Mouse (Mus musculus): Measurements from ENCODE around the gene Mgat4c. TPM values are rescaled to one million over a fixed set of nuclear protein-coding genes. Genes with fewer than 3 reads are reported as not detected.

Mgat4c gene
- polyA plus RNA-seq (2016; fragmentation: Nextera tagmentation; extraction: Ambion mirVana) = 5.9 and 6.8 TPM in 2 replicates

- H3K9ac ChIP-seq (replicated peaks) = no peak within 1 kb of the TSS
- WGBS = 68% methylated on average over 6 of the region's 6 CpGs
- ATAC-seq (ENCODE audit: low FRiP score, low read depth) = peak; percentile 47; the same call in 1 of the 2 replicates
- H3K4me3 ChIP-seq = no peak within 1 kb of the TSS
- no peaks in the 10 kb centered on the region for H3K4me1 ChIP-seq
- H3K27me3 ChIP-seq = no peaks in the 10 kb centered on the region
- H3K27ac ChIP-seq (replicated peaks) = peak within 1 kb of the TSS; percentile 46
- H3K36me3 ChIP-seq = no peaks in the 10 kb centered on the region
- no peak within 1 kb of the TSS; the same call in 1 of the 2 replicates for H3K4me2 ChIP-seq (replicated peaks)
- H3K9me3 ChIP-seq = no peaks in the 10 kb centered on the region
Measured at GRCm38 (mm10) chr10:101681437-101681912, at the start of gene Mgat4c. Gene Mgat4c (plus strand): TSS chr10:101681487.

DNA sequence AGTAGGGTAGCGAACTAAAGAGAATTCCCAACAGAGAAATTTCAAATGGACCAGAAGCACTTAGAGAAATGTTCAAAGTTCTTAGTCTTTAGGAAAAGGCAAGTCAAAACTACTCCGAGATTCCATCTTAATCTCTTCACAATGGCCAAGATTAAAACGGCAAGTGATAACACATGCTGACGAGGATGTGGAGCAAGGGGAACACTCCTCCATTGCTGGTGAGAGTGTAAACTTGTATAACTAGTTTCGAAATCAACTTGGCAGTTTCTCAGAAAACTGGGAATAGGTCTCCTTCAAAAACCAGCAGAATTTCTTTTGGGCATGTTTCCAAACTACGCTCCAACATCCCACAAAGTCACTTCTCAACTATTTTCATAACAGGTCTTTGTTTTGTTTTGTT is 46.0 kb upstream of the Mgat4c start:
- no peak for ATAC-seq (ENCODE audit: low FRiP score, low read depth)
- 85% methylated on average over 6 of the region's 6 CpGs for WGBS
- Histone ChIP-seq H3K27ac (replicated peaks) (no peak overlapping the region), H3K4me3 (no peak overlapping the region), H3K9me3 (no peaks in the 10 kb centered on the region), H3K27me3 (no peaks in the 10 kb centered on the region), H3K9ac (replicated peaks) (no peak overlapping the region), H3K36me3 (no peaks in the 10 kb centered on the region), H3K4me2 (replicated peaks) (no peak overlapping the region), H3K4me1 (no peaks in the 10 kb centered on the region)

DNA sequence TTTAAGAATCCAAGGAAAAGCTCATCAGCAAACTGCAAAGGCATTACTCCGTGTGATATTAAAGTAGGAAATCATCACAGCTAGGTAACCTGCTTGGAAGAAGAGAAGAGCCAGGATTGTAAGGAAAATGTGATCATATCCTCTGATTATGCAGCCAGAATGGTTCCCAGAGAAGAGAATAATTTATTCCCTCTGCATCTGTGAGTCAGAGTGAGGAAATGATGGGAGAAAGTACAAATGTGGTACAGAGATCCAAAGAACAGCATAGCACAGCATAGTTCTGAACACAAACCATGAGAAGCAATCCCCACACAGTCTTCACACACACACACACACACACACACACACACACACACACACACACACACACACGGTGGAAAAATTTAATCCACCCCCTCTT is 40.2 kb upstream of the Mgat4c start:
- H3K27ac ChIP-seq (replicated peaks) = no peak overlapping the region
- H3K4me2 ChIP-seq (replicated peaks) = no peak overlapping the region
- no peaks in the 10 kb centered on the region for H3K27me3 ChIP-seq
- ATAC-seq (ENCODE audit: low FRiP score, low read depth) = no peak
- 87% methylated on average over 2 of the region's 2 CpGs for WGBS
- no peak overlapping the region for H3K9ac ChIP-seq (replicated peaks)
- no peaks in the 10 kb centered on the region for H3K36me3 ChIP-seq
- H3K9me3 ChIP-seq = no peaks in the 10 kb centered on the region
- no peak overlapping the region for H3K4me3 ChIP-seq
- no peaks in the 10 kb centered on the region for H3K4me1 ChIP-seq

- no peak overlapping the region; the same call in 1 of the 2 replicates for H3K4me2 ChIP-seq (replicated peaks)
- no peak overlapping the region for H3K9ac ChIP-seq (replicated peaks)
- H3K36me3 ChIP-seq = no peaks in the 10 kb centered on the region
- H3K4me3 ChIP-seq = no peak overlapping the region
- ATAC-seq (ENCODE audit: low FRiP score, low read depth) = no peak
- no peaks in the 10 kb centered on the region for H3K27me3 ChIP-seq
- WGBS = 69% methylated on average over 5 of the region's 5 CpGs
- H3K27ac ChIP-seq (replicated peaks) = peak overlapping the region; percentile 46
- H3K9me3 ChIP-seq = no peaks in the 10 kb centered on the region
- H3K4me1 ChIP-seq = no peaks in the 10 kb centered on the region
Measured at GRCm38 (mm10) chr10:101681914-101682313, 627 bp downstream of the Mgat4c start.

GRCm38 (mm10) chr10:101761828-101762227 is 80.5 kb downstream of the Mgat4c start:
- ATAC-seq (ENCODE audit: low FRiP score, low read depth) = no peak
- WGBS = 86% methylated on average over 3 of the region's 3 CpGs
- no peak overlapping the region for H3K27ac ChIP-seq (replicated peaks)
- H3K9me3 ChIP-seq = no peaks in the 10 kb centered on the region
- no peaks in the 10 kb centered on the region for H3K36me3 ChIP-seq
- no peaks in the 10 kb centered on the region for H3K27me3 ChIP-seq
- no peak overlapping the region for H3K9ac ChIP-seq (replicated peaks)
- no peaks in the 10 kb centered on the region for H3K4me1 ChIP-seq
- H3K4me2 ChIP-seq (replicated peaks) = no peak overlapping the region
- H3K4me3 ChIP-seq = no peak overlapping the region

DNA sequence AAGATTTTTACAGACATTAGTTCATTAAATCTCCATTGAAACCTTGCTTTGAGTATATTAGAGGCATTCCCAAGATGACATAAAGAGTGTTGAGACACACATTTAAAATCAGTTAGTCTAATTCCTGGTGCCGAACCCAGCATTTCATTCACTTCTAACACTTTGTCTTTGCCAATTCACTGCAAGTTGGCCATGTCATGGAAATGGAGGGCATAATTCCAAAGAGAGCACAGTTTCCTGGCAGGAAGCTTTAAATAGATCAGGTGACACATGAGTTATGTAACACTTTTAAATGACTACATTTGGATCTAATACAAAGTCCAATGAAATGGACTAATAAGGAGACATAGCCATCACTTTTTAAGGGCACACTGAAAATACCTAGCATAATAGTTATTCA is 89.4 kb downstream of the Mgat4c start:
- H3K27me3 ChIP-seq = no peaks in the 10 kb centered on the region
- no peak overlapping the region for H3K9ac ChIP-seq (replicated peaks)
- no peak overlapping the region for H3K27ac ChIP-seq (replicated peaks)
- no peaks in the 10 kb centered on the region for H3K9me3 ChIP-seq
- no peak for ATAC-seq (ENCODE audit: low FRiP score, low read depth)
- no peaks in the 10 kb centered on the region for H3K36me3 ChIP-seq
- H3K4me3 ChIP-seq = no peak overlapping the region
- no peaks in the 10 kb centered on the region for H3K4me1 ChIP-seq
- no peak overlapping the region for H3K4me2 ChIP-seq (replicated peaks)
- 85% methylated on average over 1 of the region's 1 CpGs for WGBS

DNA sequence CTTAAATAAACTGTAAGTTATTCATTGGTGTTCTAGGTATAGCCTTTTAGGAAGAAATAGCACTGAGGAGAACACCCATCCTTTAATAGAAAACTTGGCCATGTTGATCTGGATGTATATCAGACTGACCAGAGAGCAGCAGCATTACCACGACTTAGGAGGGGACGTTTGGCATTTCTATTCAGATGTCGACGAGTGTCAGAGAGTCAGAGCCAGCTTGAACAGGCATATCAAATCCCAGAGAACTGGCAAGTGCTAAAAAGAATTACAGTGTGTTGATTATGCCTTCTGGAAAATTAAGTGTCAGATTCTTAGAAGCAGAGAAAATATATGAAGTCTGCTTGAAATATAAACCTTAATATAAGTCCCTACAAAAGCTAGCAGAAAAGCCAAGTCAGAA is 89.9 kb downstream of the Mgat4c start:
- Histone ChIP-seq H3K4me3 (no peak overlapping the region), H3K27ac (replicated peaks) (no peak overlapping the region), H3K9me3 (no peaks in the 10 kb centered on the region), H3K9ac (replicated peaks) (no peak overlapping the region), H3K27me3 (no peaks in the 10 kb centered on the region), H3K36me3 (no peaks in the 10 kb centered on the region), H3K4me2 (replicated peaks) (no peak overlapping the region), H3K4me1 (no peaks in the 10 kb centered on the region)
- ATAC-seq (ENCODE audit: low FRiP score, low read depth) = no peak
- WGBS = 79% methylated on average over 4 of the region's 4 CpGs

DNA sequence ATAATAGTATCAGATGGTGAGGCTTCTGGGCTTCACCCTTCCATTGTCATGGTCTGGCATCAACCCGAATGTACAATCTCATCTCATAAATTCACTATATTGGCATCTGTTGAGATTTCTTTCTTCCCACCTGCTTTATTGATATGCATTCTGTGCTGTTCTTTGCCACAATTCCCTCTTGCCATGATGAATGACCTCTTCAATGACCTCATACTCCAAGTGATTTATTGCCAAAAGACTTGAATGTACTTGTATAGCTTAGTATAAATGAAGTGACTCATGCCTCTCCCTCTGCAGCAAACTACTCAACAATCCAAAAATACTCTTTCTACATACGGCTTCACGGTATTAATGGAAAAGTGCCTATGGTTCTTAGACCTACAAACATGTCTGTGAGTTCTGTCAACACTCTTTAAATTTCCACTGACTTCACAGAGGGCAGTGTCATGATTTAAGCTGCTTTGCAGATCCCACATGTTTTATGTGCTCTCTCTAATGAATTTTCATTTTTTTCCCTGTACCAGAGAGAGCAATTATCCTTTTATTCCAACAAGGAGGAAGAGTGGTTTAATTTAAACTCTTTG is 102.0 kb downstream of the Mgat4c start:
- no peaks in the 10 kb centered on the region for H3K4me1 ChIP-seq
- H3K9ac ChIP-seq (replicated peaks) = no peak overlapping the region
- H3K27me3 ChIP-seq = no peaks in the 10 kb centered on the region
- no peak overlapping the region for H3K4me2 ChIP-seq (replicated peaks)
- no peak for ATAC-seq (ENCODE audit: low FRiP score, low read depth)
- WGBS = 89% methylated on average over 3 of the region's 3 CpGs
- H3K4me3 ChIP-seq = no peak overlapping the region
- no peak overlapping the region for H3K27ac ChIP-seq (replicated peaks)
- H3K9me3 ChIP-seq = no peaks in the 10 kb centered on the region
- no peaks in the 10 kb centered on the region for H3K36me3 ChIP-seq

GRCm38 (mm10) chr10:101795507-101795906 is 114.2 kb downstream of the Mgat4c start:
- H3K4me2 ChIP-seq (replicated peaks) = no peak overlapping the region
- no peaks in the 10 kb centered on the region for H3K27me3 ChIP-seq
- H3K9ac ChIP-seq (replicated peaks) = no peak overlapping the region
- no peaks in the 10 kb centered on the region for H3K36me3 ChIP-seq
- 87% methylated on average over 1 of the region's 1 CpGs for WGBS
- ATAC-seq (ENCODE audit: low FRiP score, low read depth) = no peak
- no peak overlapping the region for H3K4me3 ChIP-seq
- no peaks in the 10 kb centered on the region for H3K9me3 ChIP-seq
- H3K4me1 ChIP-seq = no peaks in the 10 kb centered on the region
- no peak overlapping the region for H3K27ac ChIP-seq (replicated peaks)

DNA sequence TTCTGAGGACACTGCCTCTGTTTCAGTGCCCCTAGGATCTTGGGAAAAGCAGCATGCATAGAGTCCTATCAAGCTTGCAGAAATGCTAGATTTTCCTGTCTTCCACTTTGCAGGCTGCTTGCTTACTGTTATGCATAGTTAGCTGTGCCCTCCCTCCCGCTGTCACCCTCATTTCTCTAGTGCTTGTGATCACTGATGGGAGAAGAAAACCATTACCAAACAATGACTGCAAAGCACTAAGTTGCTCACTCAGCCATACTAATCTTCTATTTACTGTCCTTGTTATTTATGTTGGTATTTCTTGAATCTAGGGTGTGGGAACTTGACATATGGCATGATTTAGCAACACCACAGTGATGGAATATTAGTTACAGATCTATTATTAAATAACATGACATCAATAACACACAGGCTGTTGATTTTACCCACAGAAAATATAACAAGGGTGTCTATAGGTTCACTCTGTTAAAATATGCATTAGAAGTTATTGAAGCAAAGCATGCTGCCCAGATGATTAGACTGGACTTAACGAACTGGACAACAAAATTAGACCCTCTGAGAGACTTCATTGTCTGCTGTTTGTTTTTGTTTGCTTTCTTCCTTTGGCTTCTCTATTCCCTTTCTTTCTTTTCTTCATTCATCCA is 117.7 kb downstream of the Mgat4c start:
- Histone ChIP-seq H3K9ac (replicated peaks) (no peak overlapping the region), H3K27ac (replicated peaks) (no peak overlapping the region), H3K9me3 (no peaks in the 10 kb centered on the region), H3K36me3 (no peaks in the 10 kb centered on the region), H3K4me2 (replicated peaks) (no peak overlapping the region), H3K27me3 (no peaks in the 10 kb centered on the region), H3K4me3 (no peak overlapping the region), H3K4me1 (no peaks in the 10 kb centered on the region)
- 16% methylated on average over 2 of the region's 2 CpGs for WGBS
- ATAC-seq (ENCODE audit: low FRiP score, low read depth) = no peak

- no peak for ATAC-seq (ENCODE audit: low FRiP score, low read depth)
- 91% methylated on average over 2 of the region's 2 CpGs for WGBS
Measured at GRCm38 (mm10) chr10:101808768-101809167, 127.5 kb downstream of the Mgat4c start.

DNA sequence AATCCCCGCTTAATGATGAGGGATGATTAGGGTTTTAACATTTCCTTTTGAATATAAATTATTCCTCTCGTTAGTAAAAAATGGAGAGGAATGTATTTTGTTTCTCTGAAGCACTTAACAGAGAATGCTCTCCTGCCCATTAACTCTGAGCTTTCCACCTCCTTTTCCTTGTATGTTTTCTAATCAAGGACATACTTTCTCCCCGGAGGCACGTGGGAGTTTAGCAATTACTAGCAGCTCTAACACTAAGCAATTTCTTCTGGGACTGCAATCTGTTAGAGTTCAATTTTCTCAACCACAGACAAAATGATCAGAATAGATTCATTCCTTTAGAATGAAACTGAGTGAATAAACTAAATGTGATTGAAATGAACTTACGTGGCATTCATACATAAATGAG is 135.6 kb downstream of the Mgat4c start:
- H3K9me3 ChIP-seq = no peaks in the 10 kb centered on the region
- no peaks in the 10 kb centered on the region for H3K36me3 ChIP-seq
- ATAC-seq (ENCODE audit: low FRiP score, low read depth) = peak; percentile 54; the same call in 1 of the 2 replicates
- H3K4me1 ChIP-seq = no peaks in the 10 kb centered on the region
- no peak overlapping the region for H3K4me2 ChIP-seq (replicated peaks)
- no peaks in the 10 kb centered on the region for H3K27me3 ChIP-seq
- WGBS = 75% methylated on average over 5 of the region's 5 CpGs
- H3K27ac ChIP-seq (replicated peaks) = no peak overlapping the region; the same call in 1 of the 2 replicates
- no peak overlapping the region for H3K9ac ChIP-seq (replicated peaks)
- H3K4me3 ChIP-seq = no peak overlapping the region

More at GRCm38 (mm10) chr10:101808768-101809167, 127.5 kb downstream of the Mgat4c start:
- H3K9me3 ChIP-seq = no peaks in the 10 kb centered on the region
- no peak overlapping the region for H3K9ac ChIP-seq (replicated peaks)
- H3K27ac ChIP-seq (replicated peaks) = no peak overlapping the region
- H3K4me3 ChIP-seq = no peak overlapping the region
- H3K27me3 ChIP-seq = no peaks in the 10 kb centered on the region
- H3K4me2 ChIP-seq (replicated peaks) = no peak overlapping the region
- no peaks in the 10 kb centered on the region for H3K4me1 ChIP-seq
- no peaks in the 10 kb centered on the region for H3K36me3 ChIP-seq
